Mouse (Mus musculus): ENCODE results near the gene Igfbp5. TPM values are rescaled to one million over a fixed set of nuclear protein-coding genes. Genes with fewer than 3 reads are reported as not detected.
A peak's percentile ranks its signal among the peaks of the same experiment; 100 is the strongest.

Igfbp5 gene
- polyA plus RNA-seq, 1 experiment from 2014 or later, result 56.4 TPM

DNA sequence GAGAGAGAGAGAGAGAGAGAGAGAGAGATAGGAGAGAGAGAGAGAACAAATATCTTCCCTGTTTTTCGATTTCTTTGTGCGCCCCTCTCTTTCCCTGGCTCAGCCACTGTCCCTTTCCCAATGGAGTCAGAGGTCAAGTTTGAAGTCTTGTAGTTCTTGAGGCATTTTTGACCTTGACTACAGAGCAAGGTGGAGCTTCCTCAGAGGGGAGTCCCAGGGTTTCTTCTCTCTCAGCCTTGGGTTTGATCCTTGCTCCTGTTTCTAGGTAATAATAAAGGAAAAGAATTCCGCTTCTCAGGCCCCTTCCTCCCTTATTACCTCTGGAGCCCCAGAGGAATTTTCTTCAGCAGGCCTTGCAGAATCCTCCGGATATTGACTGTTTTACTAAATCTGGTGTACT lies 48.8 kb downstream of the Igfbp5 start:
- Histone ChIP-seq H3K4me2 (replicated peaks; ENCODE audit: low read depth, low read length) (peak overlapping the region; percentile 100), H3K27me3 (ENCODE audit: control insufficient read depth, insufficient read depth, low read length) (no peaks in the 10 kb centered on the region; the same call in 1 of the 2 replicates), H3K36me3 (ENCODE audit: control insufficient read depth, insufficient read depth, low read length) (no peaks in the 10 kb centered on the region), H3K9ac (ENCODE audit: low read depth, low read length) (peak overlapping the region; percentile 70; the same call in 1 of the 2 replicates), H3K27ac (ENCODE audit: low read depth, low read length) (0 out of 2 replicates have a peak overlapping the region, but pooled peaks have one; percentile 3), H3K4me3 (ENCODE audit: low read length) (peak overlapping the region; percentile 64), H3K9me3 (ENCODE audit: control insufficient read depth, low read length) (no peaks in the 10 kb centered on the region), H3K4me1 (ENCODE audit: control insufficient read depth, insufficient read depth, low read length) (peaks cover 36% of the 10 kb centered on the region)
- 24% methylated on average over 4 of the region's 4 CpGs for WGBS
- ATAC-seq (ENCODE audit: low FRiP score, low TSS enrichment), result no peak

DNA sequence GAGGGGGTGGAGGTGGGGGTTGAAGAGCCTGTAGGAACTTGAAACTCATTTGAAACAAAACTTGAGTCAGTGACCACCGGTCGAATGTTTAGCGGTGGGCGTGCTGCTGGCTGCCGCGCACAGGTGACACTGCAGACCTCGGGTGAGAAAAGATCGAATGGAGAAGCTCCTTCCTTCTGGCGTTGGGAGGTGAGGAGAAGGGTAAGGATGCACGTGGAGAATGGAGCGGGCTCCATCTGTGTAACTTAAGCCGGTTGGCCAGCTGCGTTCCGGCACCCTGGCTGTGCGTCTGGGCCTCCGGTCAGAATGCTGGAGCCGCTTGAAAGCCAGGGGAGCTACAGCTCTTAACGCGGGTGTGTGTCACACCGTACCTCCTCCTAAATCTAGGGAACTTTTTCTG lies 49.4 kb downstream of the Igfbp5 start:
- no peak overlapping the region for H3K27ac ChIP-seq (ENCODE audit: low read depth, low read length)
- peak; percentile 30 for ATAC-seq (ENCODE audit: low FRiP score, low TSS enrichment)
- no peaks in the 10 kb centered on the region for H3K36me3 ChIP-seq (ENCODE audit: control insufficient read depth, insufficient read depth, low read length)
- peaks cover 36% of the 10 kb centered on the region for H3K4me1 ChIP-seq (ENCODE audit: control insufficient read depth, insufficient read depth, low read length)
- no peaks in the 10 kb centered on the region for H3K9me3 ChIP-seq (ENCODE audit: control insufficient read depth, low read length)
- H3K4me2 ChIP-seq (replicated peaks; ENCODE audit: low read depth, low read length), result peak overlapping the region; percentile 100
- H3K27me3 ChIP-seq (ENCODE audit: control insufficient read depth, insufficient read depth, low read length), result no peaks in the 10 kb centered on the region; the same call in 1 of the 2 replicates
- H3K4me3 ChIP-seq (ENCODE audit: low read length), result peak overlapping the region; percentile 64
- 0% methylated on average over 20 of the region's 20 CpGs for WGBS
- peak overlapping the region; percentile 70 for H3K9ac ChIP-seq (ENCODE audit: low read depth, low read length)

DNA sequence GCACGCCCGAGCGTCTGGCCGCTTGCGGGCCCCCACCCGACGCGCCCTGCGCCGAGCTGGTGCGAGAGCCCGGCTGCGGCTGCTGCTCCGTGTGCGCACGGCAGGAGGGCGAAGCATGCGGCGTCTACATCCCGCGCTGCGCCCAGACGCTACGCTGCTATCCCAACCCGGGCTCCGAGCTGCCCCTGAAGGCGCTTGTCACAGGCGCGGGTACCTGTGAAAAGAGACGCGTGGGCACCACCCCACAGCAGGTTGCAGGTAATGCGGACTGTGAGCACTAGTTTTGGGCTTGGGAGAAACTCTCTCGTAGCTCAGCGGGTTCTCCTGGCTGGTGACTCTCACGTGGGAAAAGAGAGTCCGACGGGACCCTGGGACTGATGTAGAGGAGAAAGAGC lies 50.0 kb downstream of the Igfbp5 start:
- peak; percentile 39 for ATAC-seq (ENCODE audit: low FRiP score, low TSS enrichment)
- WGBS, result 0% methylated on average over 37 of the region's 37 CpGs
- H3K4me2 ChIP-seq (replicated peaks; ENCODE audit: low read depth, low read length), result peak overlapping the region; percentile 100
- H3K9me3 ChIP-seq (ENCODE audit: control insufficient read depth, low read length), result no peaks in the 10 kb centered on the region
- H3K36me3 ChIP-seq (ENCODE audit: control insufficient read depth, insufficient read depth, low read length), result no peaks in the 10 kb centered on the region
- H3K4me1 ChIP-seq (ENCODE audit: control insufficient read depth, insufficient read depth, low read length), result peaks cover 36% of the 10 kb centered on the region
- peak overlapping the region; percentile 70 for H3K9ac ChIP-seq (ENCODE audit: low read depth, low read length)
- no peaks in the 10 kb centered on the region; the same call in 1 of the 2 replicates for H3K27me3 ChIP-seq (ENCODE audit: control insufficient read depth, insufficient read depth, low read length)
- no peak overlapping the region for H3K27ac ChIP-seq (ENCODE audit: low read depth, low read length)
- H3K4me3 ChIP-seq (ENCODE audit: low read length), result peak overlapping the region; percentile 64

DNA sequence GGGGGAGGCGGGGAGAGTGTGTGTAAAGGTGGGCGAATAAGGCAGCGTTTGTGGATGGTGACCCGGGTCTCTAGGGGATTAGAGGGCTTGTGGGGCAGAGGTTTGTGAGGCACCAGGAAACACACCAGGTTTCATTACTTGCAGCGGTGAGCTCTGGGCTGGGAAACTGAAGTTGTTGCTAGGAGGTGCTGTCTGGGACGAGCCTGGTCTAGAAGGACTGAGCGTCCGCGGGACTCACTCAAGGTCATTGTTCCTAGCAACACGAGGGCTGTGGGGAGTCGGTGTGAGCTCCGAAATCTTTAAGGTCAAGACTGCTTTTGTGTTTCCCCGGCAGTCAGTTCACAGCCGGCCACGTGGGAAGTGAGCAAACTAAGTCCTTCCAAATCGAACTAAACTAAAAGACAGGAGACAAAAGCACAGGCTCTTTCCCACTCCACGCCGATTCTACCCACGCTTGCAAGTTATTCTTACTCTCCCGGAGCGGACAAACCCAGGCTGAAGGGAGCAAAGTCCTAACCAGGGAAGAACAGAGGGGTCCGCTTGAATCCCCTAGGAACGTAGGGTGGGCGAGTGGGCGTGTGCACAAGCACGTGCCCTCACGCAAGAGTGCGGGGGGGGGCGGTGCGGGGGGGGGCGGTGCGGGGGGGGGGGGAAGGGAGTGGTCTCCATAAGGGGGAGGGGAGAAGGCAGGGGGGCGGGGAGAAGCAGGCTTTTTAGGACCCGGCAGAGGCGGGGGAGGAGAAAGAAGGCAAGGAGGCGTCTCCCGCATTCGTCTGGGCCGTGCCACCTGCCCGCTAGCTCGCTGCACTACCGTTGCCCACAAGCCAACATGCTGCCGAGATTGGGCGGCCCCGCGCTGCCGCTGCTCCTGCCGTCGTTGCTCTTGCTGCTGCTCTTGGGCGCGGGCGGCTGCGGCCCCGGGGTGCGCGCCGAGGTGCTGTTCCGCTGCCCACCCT lies 50.7 kb downstream of the Igfbp5 start, which contains the start of gene Igfbp2:
Igfbp2 (plus strand) TSS at position 753 of the 956 bp plus-strand sequence.
- Histone ChIP-seq H3K36me3 (ENCODE audit: control insufficient read depth, insufficient read depth, low read length) (no peaks in the 10 kb centered on the region), H3K4me2 (replicated peaks; ENCODE audit: low read depth, low read length) (peak within 1 kb of the TSS; percentile 100), H3K27ac (ENCODE audit: low read depth, low read length) (peak within 1 kb of the TSS; percentile 59; the same call in 1 of the 2 replicates), H3K9ac (ENCODE audit: low read depth, low read length) (peak within 1 kb of the TSS; percentile 70), H3K4me3 (ENCODE audit: low read length) (peak within 1 kb of the TSS; percentile 64), H3K4me1 (ENCODE audit: control insufficient read depth, insufficient read depth, low read length) (peaks cover 36% of the 10 kb centered on the region), H3K9me3 (ENCODE audit: control insufficient read depth, low read length) (no peaks in the 10 kb centered on the region), H3K27me3 (ENCODE audit: control insufficient read depth, insufficient read depth, low read length) (no peaks in the 10 kb centered on the region; the same call in 1 of the 2 replicates)
- peak; percentile 55 for ATAC-seq (ENCODE audit: low FRiP score, low TSS enrichment)
- 2% methylated on average over 34 of the region's 58 CpGs for WGBS

DNA sequence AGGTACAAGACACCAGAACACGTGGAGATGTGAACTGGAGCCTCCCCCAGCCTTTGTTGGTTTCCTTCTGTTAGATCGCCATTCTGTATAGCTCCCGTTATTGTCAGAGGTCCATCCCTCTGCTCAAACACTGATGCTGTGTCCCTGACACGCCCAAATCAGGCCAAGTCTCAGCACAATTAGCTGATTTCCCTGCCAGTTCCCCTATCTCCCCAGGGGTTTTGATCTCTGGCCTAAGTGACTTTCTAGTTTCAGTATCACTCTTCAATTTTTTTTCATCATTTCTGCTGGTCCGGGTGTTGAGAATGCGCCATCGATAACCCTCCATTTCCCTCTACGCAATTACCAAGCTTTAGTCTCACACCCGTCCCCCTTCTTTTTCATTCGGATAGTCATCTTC lies 51.8 kb downstream of the Igfbp5 start:
- no peak for ATAC-seq (ENCODE audit: low FRiP score, low TSS enrichment)
- Histone ChIP-seq H3K9ac (ENCODE audit: low read depth, low read length) (no peak overlapping the region), H3K4me3 (ENCODE audit: low read length) (no peak overlapping the region), H3K9me3 (ENCODE audit: control insufficient read depth, low read length) (no peaks in the 10 kb centered on the region), H3K27me3 (ENCODE audit: control insufficient read depth, insufficient read depth, low read length) (no peaks in the 10 kb centered on the region; the same call in 1 of the 2 replicates), H3K4me1 (ENCODE audit: control insufficient read depth, insufficient read depth, low read length) (peaks cover 31% of the 10 kb centered on the region), H3K4me2 (replicated peaks; ENCODE audit: low read depth, low read length) (no peak overlapping the region), H3K36me3 (ENCODE audit: control insufficient read depth, insufficient read depth, low read length) (no peaks in the 10 kb centered on the region), H3K27ac (ENCODE audit: low read depth, low read length) (no peak overlapping the region)
- 85% methylated on average over 10 of the region's 10 CpGs for WGBS

DNA sequence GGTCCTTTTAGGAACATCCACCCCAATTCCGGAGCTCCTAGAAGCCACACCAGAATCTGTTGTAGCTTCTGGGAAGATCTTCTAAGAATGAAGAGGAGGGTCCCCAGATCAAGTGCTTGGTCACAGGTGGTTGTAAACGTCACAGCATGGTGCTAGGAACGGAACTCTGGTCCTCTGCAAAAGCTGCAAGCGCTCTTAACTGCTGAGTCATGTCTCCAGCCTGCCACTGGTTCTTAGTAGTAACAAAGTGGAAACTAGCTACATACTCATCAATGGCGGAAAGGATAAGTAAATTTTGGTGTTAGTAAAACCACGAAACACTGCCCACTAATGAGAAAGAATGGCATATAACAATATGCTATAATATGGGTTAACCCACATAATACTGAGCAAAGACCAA lies 54.7 kb downstream of the Igfbp5 start:
- no peak for ATAC-seq (ENCODE audit: low FRiP score, low TSS enrichment)
- no peak overlapping the region for H3K4me2 ChIP-seq (replicated peaks; ENCODE audit: low read depth, low read length)
- no peaks in the 10 kb centered on the region for H3K27me3 ChIP-seq (ENCODE audit: control insufficient read depth, insufficient read depth, low read length)
- H3K9me3 ChIP-seq (ENCODE audit: control insufficient read depth, low read length), result no peaks in the 10 kb centered on the region
- H3K36me3 ChIP-seq (ENCODE audit: control insufficient read depth, insufficient read depth, low read length), result no peaks in the 10 kb centered on the region
- H3K4me1 ChIP-seq (ENCODE audit: control insufficient read depth, insufficient read depth, low read length), result peaks cover 6% of the 10 kb centered on the region
- no peak overlapping the region for H3K9ac ChIP-seq (ENCODE audit: low read depth, low read length)
- no peak overlapping the region for H3K27ac ChIP-seq (ENCODE audit: low read depth, low read length)
- H3K4me3 ChIP-seq (ENCODE audit: low read length), result no peak overlapping the region
- 88% methylated on average over 6 of the region's 6 CpGs for WGBS

DNA sequence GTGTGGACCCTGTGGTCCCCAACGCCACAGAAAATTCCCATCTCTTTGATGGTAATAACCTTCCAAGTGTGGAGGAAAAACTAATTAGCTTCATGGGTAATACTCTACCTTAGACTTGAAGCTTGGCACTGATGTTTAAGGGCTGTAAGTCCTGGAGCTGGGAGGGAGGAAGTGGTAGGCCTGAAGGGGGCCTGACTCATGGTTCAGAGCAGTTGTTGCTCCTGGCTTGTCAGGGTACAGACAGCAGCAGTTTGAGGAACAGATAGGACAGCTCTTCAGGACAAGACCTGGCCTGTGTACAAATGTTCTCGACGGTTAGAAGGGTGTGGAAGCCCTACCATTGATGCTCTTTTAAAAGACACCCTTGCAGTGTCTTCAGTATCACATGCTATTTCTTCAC lies 59.1 kb downstream of the Igfbp5 start:
- Histone ChIP-seq H3K9me3 (ENCODE audit: control insufficient read depth, low read length) (peaks cover 3% of the 10 kb centered on the region; the same call in 1 of the 2 replicates), H3K4me1 (ENCODE audit: control insufficient read depth, insufficient read depth, low read length) (peaks cover 14% of the 10 kb centered on the region), H3K4me3 (ENCODE audit: low read length) (no peak overlapping the region), H3K36me3 (ENCODE audit: control insufficient read depth, insufficient read depth, low read length) (no peaks in the 10 kb centered on the region), H3K9ac (ENCODE audit: low read depth, low read length) (no peak overlapping the region), H3K27me3 (ENCODE audit: control insufficient read depth, insufficient read depth, low read length) (no peaks in the 10 kb centered on the region), H3K27ac (ENCODE audit: low read depth, low read length) (no peak overlapping the region), H3K4me2 (replicated peaks; ENCODE audit: low read depth, low read length) (no peak overlapping the region)
- WGBS, result 88% methylated on average over 3 of the region's 3 CpGs
- no peak for ATAC-seq (ENCODE audit: low FRiP score, low TSS enrichment)

DNA sequence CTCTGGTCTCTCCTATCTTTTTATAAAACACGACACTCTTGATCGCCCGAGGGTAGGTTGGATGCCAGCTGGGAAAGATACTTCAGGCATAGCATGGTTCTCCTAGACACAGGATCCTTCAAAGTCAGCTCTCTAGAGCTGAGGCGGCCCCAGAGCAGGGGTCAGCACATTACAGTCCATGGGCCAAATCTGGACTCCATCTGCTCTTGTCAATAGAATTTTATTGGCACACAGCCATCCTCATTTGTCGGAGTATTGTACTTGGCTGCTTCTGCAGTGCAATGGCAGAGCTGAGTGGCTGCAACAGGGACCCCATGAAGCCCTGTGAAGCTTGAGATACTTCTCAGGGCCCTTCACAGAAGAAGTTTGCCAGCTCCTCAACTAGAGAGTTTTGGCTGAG lies 59.5 kb downstream of the Igfbp5 start:
- Histone ChIP-seq H3K4me3 (ENCODE audit: low read length) (no peak overlapping the region), H3K9ac (ENCODE audit: low read depth, low read length) (no peak overlapping the region), H3K9me3 (ENCODE audit: control insufficient read depth, low read length) (peaks cover 3% of the 10 kb centered on the region; the same call in 1 of the 2 replicates), H3K27ac (ENCODE audit: low read depth, low read length) (no peak overlapping the region), H3K4me1 (ENCODE audit: control insufficient read depth, insufficient read depth, low read length) (peaks cover 14% of the 10 kb centered on the region), H3K36me3 (ENCODE audit: control insufficient read depth, insufficient read depth, low read length) (no peaks in the 10 kb centered on the region), H3K4me2 (replicated peaks; ENCODE audit: low read depth, low read length) (no peak overlapping the region), H3K27me3 (ENCODE audit: control insufficient read depth, insufficient read depth, low read length) (no peaks in the 10 kb centered on the region)
- WGBS, result 60% methylated on average over 5 of the region's 5 CpGs
- peak; percentile 33; the same call in 1 of the 2 replicates for ATAC-seq (ENCODE audit: low FRiP score, low TSS enrichment)

Data from kidney, embryonic 14.5 days (tissue).